In genomic region chr2:64325499-64325898, GRCm38 (mm10) we compare ENCODE assay signal across 17 mouse cellular contexts.
A peak's percentile ranks its signal among the peaks of the same experiment; 100 is the strongest.
DNase-seq lines count a peak whose midpoint lies in the region; ATAC-seq lines count a peak whose summit lies in the region.
"Had no signal": no experiment of that assay in that cellular context is flagged by ENCODE, and none has a peak within 500 bp of the region (broad histone marks: within the 10 kb centered on the region; RNA-seq: fewer than 3 reads in every experiment).

No protein-coding gene starts in this region.

- H3K4me1 ChIP-seq in forebrain, embryonic 10.5 days, result peaks cover 12% of the 10 kb centered on the region
- peaks cover 6% of the 10 kb centered on the region for H3K4me1 ChIP-seq in forebrain, embryonic 13.5 days
- H3K4me1 ChIP-seq in embryonic facial prominence, embryonic 10.5 days, result 0 out of 2 replicates have a peak, but pooled peaks cover 5% of the 10 kb centered on the region
- no peaks in the 10 kb centered on the region for H3K4me1 ChIP-seq in heart, embryonic 12.5 days (replicated peaks)
- H3K4me1 ChIP-seq: heart, embryonic 10.5 days had no signal

- WGBS in forebrain, embryonic 10.5 days, result 23% methylated on average over 2 of the region's 2 CpGs
- 16% methylated on average over 2 of the region's 2 CpGs for WGBS in forebrain, embryonic 13.5 days
- 29% methylated on average over 2 of the region's 2 CpGs for WGBS in embryonic facial prominence, embryonic 10.5 days
- WGBS in heart, embryonic 12.5 days, result 57% methylated on average over 2 of the region's 2 CpGs

- H3K9me3 ChIP-seq in forebrain, embryonic 10.5 days, result no peaks in the 10 kb centered on the region
- no peaks in the 10 kb centered on the region for H3K9me3 ChIP-seq in forebrain, embryonic 13.5 days (replicated peaks)
- no peaks in the 10 kb centered on the region for H3K9me3 ChIP-seq in embryonic facial prominence, embryonic 10.5 days
- H3K9me3 ChIP-seq in heart, embryonic 12.5 days (replicated peaks), result no peaks in the 10 kb centered on the region
- H3K9me3 ChIP-seq: heart, embryonic 10.5 days had no signal

- 0 out of 2 replicates have a peak overlapping the region, but pooled peaks have one; percentile 40 for H3K27ac ChIP-seq in forebrain, embryonic 10.5 days
- H3K27ac ChIP-seq in forebrain, embryonic 13.5 days, result no peak overlapping the region
- H3K27ac ChIP-seq in embryonic facial prominence, embryonic 10.5 days (replicated peaks), result no peak overlapping the region
- no peak overlapping the region for H3K27ac ChIP-seq in heart, embryonic 12.5 days (ENCODE audit: poor library complexity, severe bottlenecking)
- H3K27ac ChIP-seq: heart, embryonic 10.5 days; hindbrain, embryonic 14.5 days had no signal

- no peak for ATAC-seq in forebrain, embryonic 13.5 days
- ATAC-seq in heart, embryonic 12.5 days (ENCODE audit: insufficient number of reproducible peaks, low FRiP score), result no peak
- no peak for ATAC-seq in megakaryocyte progenitor cell, adult 5-6 weeks (replicated peaks; ENCODE audit: poor library complexity)

- H3K4me2 ChIP-seq in forebrain, embryonic 13.5 days, result no peak overlapping the region
- no peak overlapping the region for H3K4me2 ChIP-seq in heart, embryonic 12.5 days
- H3K4me2 ChIP-seq: hindbrain, embryonic 14.5 days; lung, embryonic 14.5 days had no signal

- H3K36me3 ChIP-seq in forebrain, embryonic 10.5 days (replicated peaks), result no peaks in the 10 kb centered on the region
- H3K36me3 ChIP-seq in forebrain, embryonic 13.5 days (ENCODE audit: poor library complexity, severe bottlenecking), result no peaks in the 10 kb centered on the region
- H3K36me3 ChIP-seq in embryonic facial prominence, embryonic 10.5 days (replicated peaks), result no peaks in the 10 kb centered on the region
- no peaks in the 10 kb centered on the region for H3K36me3 ChIP-seq in heart, embryonic 12.5 days
- H3K36me3 ChIP-seq: G1E; heart, embryonic 10.5 days had no signal

- no peak overlapping the region for H3K9ac ChIP-seq in forebrain, embryonic 13.5 days
- no peak overlapping the region for H3K9ac ChIP-seq in heart, embryonic 12.5 days
- H3K9ac ChIP-seq: hindbrain, embryonic 14.5 days; lung, embryonic 14.5 days had no signal

- no peaks in the 10 kb centered on the region for H3K27me3 ChIP-seq in forebrain, embryonic 10.5 days (ENCODE audit: poor library complexity, severe bottlenecking)
- H3K27me3 ChIP-seq in forebrain, embryonic 13.5 days, result no peaks in the 10 kb centered on the region
- no peaks in the 10 kb centered on the region for H3K27me3 ChIP-seq in embryonic facial prominence, embryonic 10.5 days (replicated peaks; ENCODE audit: low read depth, poor library complexity, severe bottlenecking)
- H3K27me3 ChIP-seq in heart, embryonic 12.5 days (replicated peaks), result no peaks in the 10 kb centered on the region

- no peak overlapping the region for H3K4me3 ChIP-seq in forebrain, embryonic 10.5 days
- H3K4me3 ChIP-seq in forebrain, embryonic 13.5 days, result no peak overlapping the region
- H3K4me3 ChIP-seq in embryonic facial prominence, embryonic 10.5 days, result no peak overlapping the region
- H3K4me3 ChIP-seq in heart, embryonic 12.5 days, result no peak overlapping the region
- H3K4me3 ChIP-seq: erythroblast, embryonic 14.5 days; heart, embryonic 10.5 days had no signal

- DNase-seq in forebrain, embryonic 10.5 days (ENCODE audit: extremely low spot score, low spot score), result no peak
- DNase-seq in layer of hippocampus, adult 9-11 months, result peak; percentile 42
- DNase-seq in layer of hippocampus, postnatal 25 days (ENCODE audit: extremely low spot score in 1 of 2, low spot score in 1 of 2), result no peak
- DNase-seq in R1 (ENCODE audit: low read depth, low spot score), result peak; percentile 5
- peak; percentile 7 for DNase-seq in embryonic facial prominence, embryonic 10.5 days (ENCODE audit: low spot score)
- DNase-seq: B cell, adult 2 months; cerebellum, postnatal 36 days; gastrocnemius, postnatal 10 days; kidney, adult 2 months; lung, embryonic 14.5 days had no signal

Comparison
In these comparisons a context has a peak if more than half of its experiments do, and no peak if none do; other contexts are left out.
1. DNase-seq: peak in layer of hippocampus, adult 9-11 months (single experiment), R1 (single experiment) and embryonic facial prominence, embryonic 10.5 days (single experiment); none in forebrain, embryonic 10.5 days (single experiment) and layer of hippocampus, postnatal 25 days (0 of 2).